Mouse (Mus musculus) kidney, embryonic 15.5 days (tissue): ENCODE measurements around the gene Gpsm2. TPM values are rescaled to one million over a fixed set of nuclear protein-coding genes. Genes with fewer than 3 reads are reported as not detected.

Experiments used
- ATAC-seq: fragments of 200-750 bp; cut with Nextera tagmentation; replicated peaks from 2 replicates; pipeline ENCODE4 v1.8.0; 2017; ENCODE audit warnings: moderate TSS enrichment; ENCODE audit not compliant: low FRiP score
- H3K27ac ChIP-seq: fragments of 300-500 bp; sonication (generic); 2 replicates; pipeline ENCODE4 v1.5.1; 2015; ENCODE audit warnings: mild to moderate bottlenecking, inconsistent platforms
- H3K27me3 ChIP-seq: fragments of 300-500 bp; sonication (generic); 2 replicates; pipeline ENCODE4 v1.6.1; 2015; ENCODE audit warnings: inconsistent platforms
- H3K36me3 ChIP-seq: fragments of 300-500 bp; sonication (generic); 2 replicates; pipeline ENCODE4 v1.6.1; 2015; ENCODE audit warnings: inconsistent platforms
- H3K4me1 ChIP-seq: fragments of 300-500 bp; sonication (generic); 2 replicates; pipeline ENCODE4 v1.6.1; 2015; ENCODE audit warnings: inconsistent platforms
- H3K4me2 ChIP-seq: fragments of 300-500 bp; sonication (generic); 2 replicates; pipeline ENCODE4 v1.6.1; 2015; ENCODE audit warnings: moderate library complexity, mild to moderate bottlenecking, inconsistent platforms
- H3K4me3 ChIP-seq: fragments of 300-500 bp; sonication (generic); replicated peaks from 2 replicates; pipeline ENCODE4 v1.5.1; 2015; ENCODE audit warnings: mild to moderate bottlenecking, inconsistent platforms
- H3K9ac ChIP-seq: fragments of 300-500 bp; sonication (generic); 2 replicates; pipeline ENCODE4 v1.6.1; 2015; ENCODE audit warnings: mild to moderate bottlenecking, inconsistent platforms
- H3K9me3 ChIP-seq: fragments of 300-500 bp; sonication (generic); replicated peaks from 2 replicates; pipeline ENCODE4 v1.6.1; 2016; ENCODE audit warnings: inconsistent platforms
- WGBS: fragments of 180-500 bp; shearing (Covaris S2); methylation state at CpG from one replicate; pipeline ENCODE4 v1.1.7; 2015; ENCODE audit warnings: mixed read lengths; 5-methylcytosine and 5-hydroxymethylcytosine counted together
- polyA plus RNA-seq: library from polyadenylated mRNA; unstranded; fragments of >200 nt; fragmentation: Nextera tagmentation; extraction: Ambion mirVana; gene quantifications from 2 replicates; pipeline ENCODE4 v1.2.1, GENCODE M21; 2015

Gpsm2 gene
- polyA plus RNA-seq, 1 experiment from 2014 or later = 45.1 TPM

GRCm38 (mm10) chr3:108756131-108756530 is 34.0 kb upstream of the Gpsm2 start:
- no peak overlapping the region for H3K4me3 ChIP-seq
- WGBS = 77% methylated on average over 1 of the region's 1 CpGs
- peaks cover 3% of the 10 kb centered on the region; the same call in 1 of the 2 replicates for H3K4me1 ChIP-seq
- H3K36me3 ChIP-seq = no peaks in the 10 kb centered on the region
- no peak overlapping the region for H3K9ac ChIP-seq
- no peak overlapping the region for H3K4me2 ChIP-seq
- no peak for ATAC-seq
- H3K9me3 ChIP-seq = no peaks in the 10 kb centered on the region
- peaks cover 26% of the 10 kb centered on the region; the same call in 1 of the 2 replicates for H3K27me3 ChIP-seq
- H3K27ac ChIP-seq = no peak overlapping the region

GRCm38 (mm10) chr3:108755542-108755941 is 33.4 kb upstream of the Gpsm2 start:
- WGBS = 91% methylated on average over 2 of the region's 2 CpGs

GRCm38 (mm10) chr3:108754541-108754940 is 32.4 kb upstream of the Gpsm2 start:
- Histone ChIP-seq H3K9ac (no peak overlapping the region), H3K36me3 (no peaks in the 10 kb centered on the region), H3K27ac (no peak overlapping the region), H3K4me1 (0 out of 2 replicates have a peak, but pooled peaks cover 3% of the 10 kb centered on the region), H3K9me3 (no peaks in the 10 kb centered on the region), H3K27me3 (peaks cover 18% of the 10 kb centered on the region; the same call in 1 of the 2 replicates), H3K4me2 (no peak overlapping the region), H3K4me3 (no peak overlapping the region)
- 100% methylated on average over 1 of the region's 1 CpGs for WGBS
- no peak for ATAC-seq

More at GRCm38 (mm10) chr3:108755542-108755941, 33.4 kb upstream of the Gpsm2 start:
- Histone ChIP-seq H3K36me3 (no peaks in the 10 kb centered on the region), H3K9me3 (no peaks in the 10 kb centered on the region), H3K4me2 (no peak overlapping the region), H3K27me3 (peaks cover 21% of the 10 kb centered on the region; the same call in 1 of the 2 replicates), H3K4me1 (peaks cover 3% of the 10 kb centered on the region; the same call in 1 of the 2 replicates), H3K9ac (no peak overlapping the region), H3K4me3 (no peak overlapping the region), H3K27ac (no peak overlapping the region)
- ATAC-seq = no peak

GRCm38 (mm10) chr3:108751691-108752090 is 29.6 kb upstream of the Gpsm2 start:
- WGBS = 85% methylated on average over 6 of the region's 6 CpGs
- no peak for ATAC-seq

GRCm38 (mm10) chr3:108751061-108751460 is 29.0 kb upstream of the Gpsm2 start:
- Histone ChIP-seq H3K9ac (no peak overlapping the region), H3K4me3 (no peak overlapping the region), H3K27ac (no peak overlapping the region), H3K4me1 (no peaks in the 10 kb centered on the region), H3K4me2 (no peak overlapping the region), H3K9me3 (no peaks in the 10 kb centered on the region), H3K36me3 (no peaks in the 10 kb centered on the region), H3K27me3 (0 out of 2 replicates have a peak, but pooled peaks cover 6% of the 10 kb centered on the region)
- WGBS = 61% methylated on average over 6 of the region's 6 CpGs
- ATAC-seq = no peak

More at GRCm38 (mm10) chr3:108751691-108752090, 29.6 kb upstream of the Gpsm2 start:
- Histone ChIP-seq H3K9me3 (no peaks in the 10 kb centered on the region), H3K4me2 (no peak overlapping the region), H3K27ac (no peak overlapping the region), H3K4me3 (no peak overlapping the region), H3K4me1 (no peaks in the 10 kb centered on the region), H3K36me3 (no peaks in the 10 kb centered on the region), H3K9ac (no peak overlapping the region), H3K27me3 (0 out of 2 replicates have a peak, but pooled peaks cover 6% of the 10 kb centered on the region)

- 76% methylated on average over 4 of the region's 4 CpGs for WGBS
Observed at GRCm38 (mm10) chr3:108744060-108744459, 22.0 kb upstream of the Gpsm2 start.

DNA sequence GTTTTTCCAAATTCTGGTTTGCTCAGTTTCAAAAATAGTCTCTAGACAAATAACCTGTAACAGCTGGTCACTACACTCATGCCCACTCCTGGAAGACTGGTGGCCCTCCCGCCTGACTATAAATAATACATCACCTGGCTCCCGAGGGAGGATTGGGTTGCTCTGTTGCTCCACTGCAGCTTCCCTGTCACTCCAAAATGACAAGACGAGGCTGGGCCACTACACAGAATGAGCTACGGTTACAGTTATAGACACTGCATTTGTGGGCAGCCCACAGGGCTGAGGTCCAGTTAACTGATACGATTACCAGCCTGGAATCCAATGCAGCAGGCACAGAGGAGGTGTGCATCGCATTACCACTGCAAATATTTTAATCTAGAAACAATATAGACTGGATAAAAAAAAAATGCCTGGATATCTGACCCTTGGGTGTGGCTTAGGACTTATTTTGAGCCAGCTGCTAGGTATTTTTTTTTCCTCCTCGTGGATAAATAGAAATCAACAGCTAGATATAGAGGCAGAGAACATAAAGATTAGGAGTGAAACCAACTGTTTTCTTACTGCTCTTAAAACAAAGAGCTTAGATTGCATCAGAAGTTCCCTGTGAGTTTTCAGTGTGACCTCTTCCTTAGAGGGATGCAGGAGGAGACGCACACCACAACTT is 17.1 kb upstream of the Gpsm2 start, which contains the start of gene Aknad1:
Aknad1 (plus strand) TSS at position 614 of the 664 bp plus-strand sequence.
- Histone ChIP-seq H3K9me3 (no peaks in the 10 kb centered on the region), H3K9ac (no peak within 1 kb of the TSS), H3K27ac (no peak within 1 kb of the TSS), H3K4me2 (no peak within 1 kb of the TSS), H3K27me3 (0 out of 2 replicates have a peak, but pooled peaks cover 3% of the 10 kb centered on the region), H3K4me3 (no peak within 1 kb of the TSS), H3K36me3 (no peaks in the 10 kb centered on the region), H3K4me1 (peaks cover 10% of the 10 kb centered on the region; the same call in 1 of the 2 replicates)
- no peak for ATAC-seq
- WGBS = 37% methylated on average over 8 of the region's 8 CpGs

More at GRCm38 (mm10) chr3:108744060-108744459, 22.0 kb upstream of the Gpsm2 start:
- Histone ChIP-seq H3K27ac (no peak overlapping the region), H3K27me3 (no peaks in the 10 kb centered on the region), H3K4me1 (peaks cover 8% of the 10 kb centered on the region; the same call in 1 of the 2 replicates), H3K9ac (no peak overlapping the region), H3K4me3 (no peak overlapping the region), H3K4me2 (no peak overlapping the region), H3K36me3 (no peaks in the 10 kb centered on the region), H3K9me3 (no peaks in the 10 kb centered on the region)
- no peak for ATAC-seq

GRCm38 (mm10) chr3:108737761-108738160 is 15.7 kb upstream of the Gpsm2 start:
- ATAC-seq = no peak

DNA sequence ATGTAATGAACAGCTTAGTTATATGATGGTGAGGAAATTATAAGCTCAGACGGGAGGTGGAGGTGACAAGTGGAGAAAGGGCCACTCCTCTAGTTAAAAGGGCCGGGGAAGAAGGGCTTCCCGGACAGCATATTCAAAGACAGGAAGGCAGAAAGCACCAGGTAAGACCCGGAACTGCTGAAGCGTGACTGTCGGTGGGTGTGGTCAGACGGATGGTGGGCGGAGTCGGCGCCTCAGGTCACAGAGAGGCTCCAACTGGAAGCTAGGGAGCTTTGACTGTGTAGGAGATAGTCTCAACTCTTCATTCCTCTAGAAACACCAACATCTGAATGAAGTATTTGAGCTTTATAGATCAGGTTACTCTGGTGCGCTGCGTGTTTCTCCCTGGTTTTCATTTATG is 8.2 kb upstream of the Gpsm2 start:
- Histone ChIP-seq H3K36me3 (no peaks in the 10 kb centered on the region), H3K4me3 (no peak overlapping the region), H3K9ac (no peak overlapping the region), H3K27ac (no peak overlapping the region), H3K4me1 (no peaks in the 10 kb centered on the region), H3K9me3 (no peaks in the 10 kb centered on the region), H3K4me2 (no peak overlapping the region), H3K27me3 (no peaks in the 10 kb centered on the region)
- WGBS = 27% methylated on average over 12 of the region's 12 CpGs
- 0 out of 2 replicates have a peak, but pooled peaks have one; percentile 25 for ATAC-seq

More at GRCm38 (mm10) chr3:108737761-108738160, 15.7 kb upstream of the Gpsm2 start:
- Histone ChIP-seq H3K27ac (no peak overlapping the region), H3K27me3 (0 out of 2 replicates have a peak, but pooled peaks cover 3% of the 10 kb centered on the region), H3K9ac (no peak overlapping the region), H3K4me2 (no peak overlapping the region), H3K9me3 (no peaks in the 10 kb centered on the region), H3K4me1 (peaks cover 10% of the 10 kb centered on the region; the same call in 1 of the 2 replicates), H3K4me3 (no peak overlapping the region), H3K36me3 (no peaks in the 10 kb centered on the region)
- WGBS = 86% methylated on average over 3 of the region's 3 CpGs

DNA sequence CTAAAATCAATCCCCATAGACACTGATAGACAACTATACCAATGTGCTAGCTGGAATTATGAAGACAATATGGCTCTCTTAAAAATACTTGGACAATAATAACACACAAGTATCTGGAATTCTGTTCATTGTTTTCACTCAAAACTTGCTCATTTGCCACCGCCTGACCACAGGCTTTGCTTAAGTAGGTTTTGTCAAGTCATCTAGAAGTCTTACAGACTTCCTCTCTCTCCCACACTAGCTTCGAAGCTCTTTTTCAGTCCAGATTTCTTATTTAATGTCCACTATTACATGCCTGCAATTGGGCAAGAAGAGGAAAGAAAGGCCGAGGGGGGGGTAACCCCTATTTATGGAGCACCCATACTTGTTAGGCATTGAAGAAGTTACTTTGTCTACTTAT is 5.7 kb upstream of the Gpsm2 start:
- Histone ChIP-seq H3K4me1 (peaks cover 3% of the 10 kb centered on the region; the same call in 1 of the 2 replicates), H3K36me3 (no peaks in the 10 kb centered on the region), H3K9me3 (no peaks in the 10 kb centered on the region), H3K9ac (no peak overlapping the region), H3K4me2 (no peak overlapping the region), H3K27ac (no peak overlapping the region), H3K4me3 (no peak overlapping the region), H3K27me3 (0 out of 2 replicates have a peak, but pooled peaks cover 2% of the 10 kb centered on the region)
- WGBS = 93% methylated on average over 3 of the region's 3 CpGs
- ATAC-seq = no peak

DNA sequence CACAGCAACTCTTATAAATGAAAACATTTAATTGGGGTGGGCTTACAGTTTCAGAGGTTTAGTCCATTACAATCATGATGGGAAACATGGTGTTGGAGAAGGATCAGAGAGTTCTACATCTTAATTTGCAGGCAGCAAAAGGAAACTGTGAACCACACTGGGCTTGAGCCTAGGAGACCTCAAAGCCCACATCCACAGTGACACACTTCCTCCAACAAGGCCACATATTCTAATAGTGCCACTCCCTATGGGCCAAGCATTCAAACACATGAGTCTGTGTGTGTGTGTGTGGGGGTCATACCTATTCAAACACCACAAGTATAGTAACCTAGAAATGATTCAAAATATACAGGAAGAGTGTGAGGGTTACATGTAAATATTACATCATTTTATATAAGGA is 5.2 kb upstream of the Gpsm2 start:
- Histone ChIP-seq H3K4me2 (no peak overlapping the region), H3K4me1 (peaks cover 6% of the 10 kb centered on the region; the same call in 1 of the 2 replicates), H3K36me3 (no peaks in the 10 kb centered on the region), H3K9me3 (no peaks in the 10 kb centered on the region), H3K27me3 (0 out of 2 replicates have a peak, but pooled peaks cover 2% of the 10 kb centered on the region), H3K27ac (no peak overlapping the region), H3K4me3 (no peak overlapping the region), H3K9ac (no peak overlapping the region)
- no peak for ATAC-seq

DNA sequence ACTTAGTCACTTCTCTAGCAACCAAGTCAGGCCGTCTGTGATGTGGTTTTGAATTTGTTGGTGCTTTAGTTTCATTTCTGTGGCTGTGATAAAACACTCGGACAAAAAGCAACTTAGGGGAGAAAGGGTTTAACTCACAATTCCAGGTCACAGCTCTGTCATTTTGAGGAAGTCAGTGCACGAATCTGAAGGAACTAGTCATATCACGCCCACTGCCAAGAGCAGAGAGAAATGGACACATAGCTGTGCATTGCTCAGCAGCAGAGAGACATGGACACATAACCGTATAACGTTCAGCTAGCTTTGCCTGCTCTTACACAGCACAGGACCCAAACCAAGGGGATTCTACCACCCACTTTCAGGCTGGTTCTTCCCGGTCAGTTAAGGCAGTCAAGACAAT is 4.3 kb upstream of the Gpsm2 start:
- no peak for ATAC-seq
- Histone ChIP-seq H3K27ac (no peak overlapping the region), H3K4me1 (peaks cover 6% of the 10 kb centered on the region; the same call in 1 of the 2 replicates), H3K9me3 (no peaks in the 10 kb centered on the region), H3K27me3 (0 out of 2 replicates have a peak, but pooled peaks cover 2% of the 10 kb centered on the region), H3K36me3 (no peaks in the 10 kb centered on the region), H3K4me3 (no peak overlapping the region), H3K4me2 (no peak overlapping the region), H3K9ac (no peak overlapping the region)
- 91% methylated on average over 7 of the region's 7 CpGs for WGBS
